Mouse (Mus musculus): ENCODE measurements around the gene Bend5. TPM values are rescaled to one million over a fixed set of nuclear protein-coding genes. Genes with fewer than 3 reads are reported as not detected.

The Bend5 gene
- 12.6 TPM for polyA plus RNA-seq (2014; fragmentation: Illumina TruSeq; extraction: RNeasy Lipid Tissue Mini Kit (QIAGEN cat#74804); ENCODE audit: low read depth, low replicate concordance)

DNA sequence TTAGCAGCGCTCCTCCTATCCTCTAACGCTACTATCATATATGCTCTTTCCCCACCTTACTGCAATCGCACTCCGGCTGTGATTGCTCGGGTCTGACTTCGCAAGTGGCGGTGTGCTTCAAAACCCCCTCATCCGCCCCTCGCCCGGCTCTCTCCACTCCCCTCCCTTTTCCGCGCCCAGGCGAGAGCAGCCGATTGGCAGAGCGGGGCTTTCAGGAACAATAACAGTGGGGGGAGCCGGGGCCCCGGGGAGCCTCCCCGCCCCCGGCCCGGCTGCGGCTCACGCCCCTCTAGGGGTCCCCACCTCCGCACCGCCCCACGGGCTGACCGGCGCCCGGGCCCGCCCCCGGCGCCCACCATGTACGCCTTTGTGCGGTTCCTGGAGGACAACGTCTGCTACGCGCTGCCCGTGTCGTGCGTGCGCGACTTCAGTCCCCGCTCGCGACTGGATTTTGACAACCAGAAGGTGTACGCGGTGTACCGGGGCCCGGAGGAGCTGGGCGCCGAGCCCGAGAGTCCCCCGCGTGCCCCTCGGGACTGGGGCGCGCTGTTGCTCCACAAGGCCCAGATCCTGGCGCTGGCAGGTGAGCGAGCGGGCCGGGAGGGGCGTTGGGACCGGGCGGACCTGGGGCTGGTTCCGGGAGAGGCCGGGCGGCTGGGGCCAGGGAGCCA is at the start of gene Bend5:
Bend5 (plus strand) TSS at position 189 of the 671 bp plus-strand sequence.

